Mouse (Mus musculus): ENCODE measurements at regions not wholly inside any gene's neighbourhood (a gene's known extent, or its start where the extent isn't known, plus 50 kb on each side); places are given as distances from the start of the nearest gene placed in this dataset.

DNA sequence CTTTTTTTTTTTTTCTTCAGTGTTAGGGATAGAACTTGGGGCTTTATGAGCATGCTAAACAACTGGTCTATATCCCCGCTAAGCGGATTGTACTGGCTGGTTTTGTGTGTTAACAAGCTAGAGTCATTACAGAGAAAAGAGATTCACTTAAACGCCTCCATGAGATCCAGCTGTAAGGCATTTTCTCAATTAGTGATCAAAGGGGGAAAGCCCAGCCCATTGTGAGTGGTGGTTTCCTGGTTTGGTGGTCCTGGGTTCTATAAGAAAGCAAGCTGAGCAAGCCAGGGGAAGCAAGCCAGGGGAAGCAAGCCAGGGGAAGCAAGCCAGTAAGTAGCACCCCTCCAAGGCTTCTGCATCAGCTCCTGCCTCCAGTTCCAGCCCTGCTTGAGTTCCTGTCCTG is 147.9 kb upstream of the 4931429L15Rik start:
- no peak for DNase-seq (ENCODE audit: low spot score)

DNA sequence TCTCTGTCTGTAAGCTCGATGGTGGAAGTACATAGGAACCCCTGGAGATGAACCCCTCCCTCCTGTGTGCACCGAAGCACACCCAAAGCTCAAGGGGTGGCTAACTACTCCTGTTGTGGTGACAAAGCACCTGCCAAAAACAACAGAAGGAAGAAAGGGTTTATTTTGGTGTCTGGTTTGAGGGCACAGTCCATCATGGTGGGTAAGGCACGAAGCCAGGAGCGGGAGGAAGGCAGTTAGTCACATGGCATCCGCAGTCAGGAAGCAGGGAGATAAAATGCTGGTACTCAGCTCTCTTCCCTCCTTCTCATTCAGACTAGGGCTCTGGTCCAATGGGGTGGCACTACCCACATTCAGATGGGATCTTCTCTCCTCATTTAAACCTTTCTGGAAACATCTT is 142.9 kb upstream of the 4931429L15Rik start:
- no peak for DNase-seq (ENCODE audit: low spot score)

DNA sequence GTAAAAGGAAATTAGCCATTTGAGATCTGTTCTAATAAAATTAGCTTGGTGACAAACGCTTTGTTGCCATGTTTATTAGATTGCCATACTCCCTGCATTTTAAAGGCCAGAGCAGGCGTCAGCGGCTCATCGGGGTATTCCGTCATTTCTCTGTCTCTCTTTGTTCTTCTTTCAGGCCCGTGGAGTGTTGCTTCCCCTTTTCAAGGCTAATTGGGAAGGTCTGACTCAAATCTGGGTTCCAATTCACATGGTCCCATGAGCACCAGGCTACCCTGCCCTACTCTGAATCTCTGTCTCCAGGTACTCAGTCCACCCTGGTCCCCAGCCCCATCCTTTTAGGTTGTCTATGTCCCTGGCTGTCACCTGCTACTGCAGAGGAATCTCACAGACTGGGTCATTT is 138.2 kb upstream of the 4931429L15Rik start:
- no peak for DNase-seq (ENCODE audit: low spot score)

DNA sequence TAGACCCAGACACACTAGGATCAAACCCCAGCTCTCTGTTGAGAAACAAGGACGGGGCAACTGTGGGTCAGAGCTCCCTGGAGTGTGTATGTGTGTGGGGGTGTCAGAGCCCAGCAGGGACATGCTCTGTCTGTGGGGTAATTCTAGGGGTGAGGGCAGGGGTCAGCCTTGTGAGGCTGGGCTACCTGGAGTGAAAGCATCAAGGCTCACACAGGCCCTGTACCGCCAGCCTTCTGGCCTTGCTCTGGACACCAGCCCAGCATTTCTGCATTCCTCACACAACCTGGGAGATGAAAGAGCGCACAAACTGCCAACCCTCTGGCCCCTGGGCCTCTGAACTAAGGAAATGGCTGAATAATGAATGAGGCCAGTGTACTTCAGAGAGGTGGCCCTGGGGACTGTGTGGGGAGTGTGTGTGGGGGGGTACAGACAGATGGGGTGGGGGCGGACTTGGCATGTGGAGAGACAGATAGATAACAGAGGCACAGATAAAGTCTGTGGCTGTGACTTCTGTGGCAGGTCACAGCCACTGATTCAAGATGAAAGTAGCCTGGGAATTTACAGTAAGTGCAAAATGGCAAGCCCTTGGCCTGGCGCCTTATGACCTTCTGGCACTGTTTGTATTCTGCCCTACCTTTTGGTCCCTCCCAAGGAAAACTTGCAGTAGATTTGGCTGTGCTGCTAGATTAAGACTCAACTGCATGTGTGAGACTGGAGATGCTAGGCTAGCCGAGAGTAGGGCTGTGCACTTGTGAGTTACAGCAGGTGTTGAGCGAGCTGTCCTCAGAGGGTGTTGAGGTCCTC is 135.2 kb upstream of the 4931429L15Rik start:
- DNase-seq (ENCODE audit: low spot score) = no peak

DNA sequence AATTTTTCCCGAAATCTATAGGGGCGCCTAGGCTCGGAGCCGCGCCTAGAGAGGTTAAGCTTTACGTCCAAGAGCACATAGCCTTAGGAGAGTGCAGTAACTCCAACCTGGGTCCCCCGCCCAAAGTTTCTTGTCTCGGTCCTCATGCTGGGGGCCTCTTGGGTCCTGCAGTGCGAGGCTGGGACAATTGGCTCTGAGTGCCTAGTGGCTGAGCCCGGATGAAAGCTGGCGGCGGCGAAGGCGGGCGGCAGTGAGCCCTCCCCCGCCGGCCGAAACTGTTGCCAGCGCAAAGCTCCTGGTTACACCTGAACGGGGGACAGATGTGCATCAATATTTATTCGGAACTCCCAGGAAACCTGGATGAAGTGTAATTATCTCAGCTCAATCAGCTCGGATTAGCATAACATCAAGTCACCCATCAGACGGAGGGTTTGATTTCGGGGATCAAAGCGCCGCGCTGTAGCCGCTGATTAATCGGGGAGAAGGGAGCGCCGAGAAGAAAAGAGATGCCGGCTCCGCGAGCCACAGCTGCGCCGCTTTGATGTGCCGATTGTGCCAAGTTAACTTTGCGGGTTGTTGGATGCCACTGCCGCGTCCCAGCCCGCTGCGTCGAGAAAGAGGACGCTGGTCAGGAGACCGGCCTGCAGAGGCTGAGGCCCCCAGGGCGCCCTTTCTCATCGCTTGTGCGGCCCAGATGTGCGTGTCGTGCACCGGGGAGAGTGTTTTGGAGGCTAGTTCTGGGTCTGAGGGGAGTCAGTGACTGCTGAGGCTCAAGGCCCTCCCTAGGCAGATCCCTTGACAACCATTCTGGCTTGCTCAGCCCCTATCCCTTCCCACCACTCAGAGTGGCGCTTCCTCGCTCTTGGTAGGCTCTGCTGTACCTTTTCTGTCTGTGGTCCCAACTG is 123.7 kb upstream of the 4931429L15Rik start:
- no peak for DNase-seq (ENCODE audit: low spot score)

DNA sequence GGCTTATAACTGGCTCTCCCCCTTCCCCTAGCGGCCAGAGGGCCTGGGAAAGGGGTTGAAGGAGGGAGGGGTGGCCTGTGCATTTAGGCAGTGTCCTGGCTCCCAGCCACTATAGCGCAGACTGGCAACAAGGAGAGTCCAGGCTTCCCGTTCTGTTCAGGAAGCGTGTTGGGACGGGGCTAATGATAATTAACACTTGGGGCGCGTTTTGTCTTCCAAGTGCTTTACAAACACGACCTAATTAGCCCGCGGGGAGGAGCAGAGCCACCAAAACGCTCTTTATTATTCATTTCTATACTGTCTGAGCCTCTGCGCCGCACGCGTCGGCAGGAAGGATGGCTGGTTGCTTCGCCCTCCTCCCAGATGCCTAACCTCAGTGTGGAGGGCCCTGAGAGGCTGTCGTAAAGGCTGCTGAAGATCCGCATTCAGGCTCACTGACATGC is 123.0 kb upstream of the 4931429L15Rik start:
- no peak for DNase-seq (ENCODE audit: low spot score)

DNA sequence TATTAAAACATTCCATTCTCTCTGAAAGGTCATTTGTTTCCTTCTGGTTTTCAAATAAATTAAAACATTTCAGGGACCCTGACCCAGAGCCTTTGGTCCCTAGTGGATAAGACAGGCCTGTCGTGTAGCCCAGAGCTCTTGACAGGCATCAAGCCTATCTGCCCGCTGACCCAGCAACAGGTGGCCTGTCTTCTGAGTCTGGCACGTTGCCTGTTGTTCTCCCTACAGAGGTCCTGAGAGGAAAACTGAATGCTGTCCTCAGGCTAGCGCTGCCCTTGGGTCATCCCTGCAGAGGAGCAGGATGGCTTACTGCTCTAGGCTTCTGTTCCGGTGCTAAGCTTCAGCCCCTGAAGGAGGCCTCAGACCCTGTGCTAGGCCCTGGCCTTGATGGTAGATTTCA is 120.4 kb upstream of the 4931429L15Rik start:
- no peak for DNase-seq (ENCODE audit: low spot score)

DNA sequence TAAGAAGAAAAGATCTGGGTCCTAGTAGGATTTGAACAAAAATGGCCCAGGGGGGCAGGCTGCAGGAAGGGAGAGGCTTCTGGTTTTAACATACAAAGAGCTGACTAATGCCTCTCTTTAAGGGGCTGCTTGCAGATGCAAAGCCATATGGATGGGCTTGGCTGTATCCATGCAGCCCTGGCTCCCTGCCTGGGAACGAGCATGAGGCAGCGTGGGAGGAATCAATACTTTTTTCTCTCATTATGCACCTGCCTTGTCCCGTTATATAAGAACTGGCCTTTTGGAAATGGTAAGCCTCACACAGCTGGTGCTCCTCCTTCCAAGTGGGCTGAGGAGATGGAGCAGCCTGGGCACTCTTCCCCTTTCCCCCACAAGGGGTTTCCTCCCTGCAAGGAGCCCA is 114.9 kb upstream of the 4931429L15Rik start:
- DNase-seq (ENCODE audit: low spot score) = peak; percentile 93

DNA sequence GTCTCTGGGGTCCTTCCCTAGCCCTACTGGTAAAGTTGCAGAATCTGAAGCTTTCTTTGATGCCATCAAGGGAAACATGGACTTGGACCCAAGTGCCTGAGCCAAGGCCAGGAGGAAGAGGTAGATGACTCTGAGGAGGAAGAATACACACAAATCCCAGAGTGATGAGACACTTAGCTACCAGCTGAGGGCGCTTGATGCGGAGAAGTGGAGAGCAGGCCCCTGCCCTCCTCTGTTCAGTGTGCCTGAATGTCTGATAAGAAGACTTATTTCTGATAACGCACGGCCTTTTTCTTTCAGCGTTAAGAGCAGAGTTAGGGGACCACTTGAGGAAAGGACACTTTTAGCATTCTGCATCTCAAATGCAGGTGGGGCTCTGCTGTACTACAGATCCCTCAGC is 113.9 kb upstream of the 4931429L15Rik start:
- DNase-seq (ENCODE audit: low spot score) = no peak

DNA sequence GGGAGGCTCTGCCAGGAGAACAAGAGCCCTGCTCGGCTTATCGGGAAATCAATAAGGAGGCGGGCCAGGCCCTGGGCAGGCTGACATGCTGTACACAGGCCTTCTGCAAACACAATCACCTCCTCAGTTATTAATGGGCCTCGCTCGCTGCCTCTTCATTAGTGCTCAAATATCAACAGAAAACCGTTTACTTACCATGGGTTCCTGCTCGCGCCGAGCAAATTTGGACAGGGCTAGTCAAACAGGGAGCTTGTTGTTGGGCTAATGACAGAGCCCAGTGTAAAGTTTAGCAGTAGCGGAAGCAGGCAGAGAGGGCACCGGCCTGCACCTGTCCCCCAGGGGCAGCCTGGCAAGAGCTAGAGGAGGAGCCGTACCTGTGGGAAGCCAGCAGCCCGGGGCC is 111.3 kb upstream of the 4931429L15Rik start:
- no peak for DNase-seq (ENCODE audit: low spot score)

DNA sequence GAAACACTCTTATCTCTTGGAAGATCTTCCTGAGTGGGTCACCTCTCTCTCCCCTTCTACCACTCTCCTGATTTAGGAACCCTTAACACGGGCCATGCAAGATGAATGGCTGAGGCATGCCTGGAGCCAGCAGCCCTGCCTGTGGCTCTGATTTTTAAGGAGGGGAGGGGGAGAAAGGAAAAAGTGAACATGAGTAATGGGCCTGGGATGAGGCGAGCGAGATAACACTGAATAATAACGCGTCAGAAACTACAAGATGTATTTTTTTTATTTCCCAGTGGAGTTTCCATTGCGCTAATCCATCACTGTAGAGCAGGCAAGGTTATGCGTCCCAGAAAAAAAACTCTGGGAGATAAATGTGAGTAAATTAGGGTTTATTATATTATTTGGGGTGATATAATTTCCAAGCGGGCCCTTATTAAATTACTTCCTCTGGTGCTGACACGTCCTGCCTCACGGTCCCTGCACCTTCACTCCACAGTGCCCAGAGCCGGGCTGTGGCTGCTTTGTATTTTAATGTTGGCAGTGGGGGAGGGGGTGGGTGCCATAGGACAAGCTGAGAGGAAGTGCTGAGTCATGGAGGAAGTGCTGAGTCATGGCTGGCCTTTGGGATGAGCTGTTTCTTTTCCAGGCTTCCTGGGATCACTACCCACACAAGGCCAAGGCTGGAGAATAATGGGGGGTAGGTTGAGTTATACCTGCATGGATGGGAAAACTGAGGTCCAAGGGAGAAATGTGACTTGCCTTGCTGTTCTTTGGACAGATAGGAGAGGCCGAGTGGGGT is 103.6 kb upstream of the 4931429L15Rik start:
- no peak for DNase-seq (ENCODE audit: low spot score)

DNA sequence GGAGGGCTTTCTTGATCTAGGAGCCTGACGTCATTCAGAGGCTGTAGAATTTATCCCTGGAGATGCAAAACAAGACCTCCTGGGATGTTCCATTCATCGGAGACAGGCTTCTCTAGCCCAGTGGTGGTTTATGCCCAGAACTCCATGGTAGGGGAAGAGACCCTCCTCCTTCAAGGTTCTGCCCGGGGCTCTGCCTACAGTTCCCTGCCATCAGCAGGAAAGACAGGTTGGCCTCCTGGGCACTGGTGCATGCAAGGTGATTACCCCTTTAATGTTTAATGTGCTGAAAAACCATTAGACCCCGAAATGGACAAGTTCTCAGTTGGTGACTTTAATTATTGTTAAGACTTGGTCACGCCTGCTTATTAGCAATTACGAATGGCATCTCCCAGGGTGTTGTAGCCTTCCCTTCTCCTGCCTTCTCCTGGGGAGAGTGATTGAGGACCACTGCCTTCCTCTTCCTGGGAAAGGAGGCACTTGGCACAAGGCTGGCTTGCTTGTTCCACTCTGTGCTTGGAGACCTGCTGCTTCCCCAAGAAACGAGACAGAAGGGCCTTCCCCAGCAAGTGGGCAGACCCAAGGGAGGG is 102.0 kb upstream of the 4931429L15Rik start:
- no peak for DNase-seq (ENCODE audit: low spot score)

DNA sequence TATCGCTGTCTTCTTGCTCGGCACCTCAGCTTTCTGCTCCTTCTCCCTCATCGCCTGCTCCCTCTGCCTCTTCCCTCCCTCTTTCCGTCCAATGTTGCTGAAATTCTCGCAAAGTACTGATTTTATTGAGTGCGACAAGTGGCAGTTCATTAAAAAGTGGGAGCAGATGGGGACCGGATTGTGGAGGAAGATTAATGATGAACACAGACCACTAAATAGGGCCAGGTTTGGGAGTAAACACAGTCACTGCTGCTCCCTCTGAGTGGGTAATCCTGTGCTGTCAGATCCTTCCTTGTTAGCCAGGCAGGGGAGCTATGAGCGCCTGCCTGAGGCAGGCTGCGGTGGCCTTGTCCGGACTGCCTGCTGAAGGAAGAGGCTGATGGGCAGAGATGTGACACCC is 91.9 kb upstream of the 4931429L15Rik start:
- no peak for DNase-seq (ENCODE audit: low spot score)

DNA sequence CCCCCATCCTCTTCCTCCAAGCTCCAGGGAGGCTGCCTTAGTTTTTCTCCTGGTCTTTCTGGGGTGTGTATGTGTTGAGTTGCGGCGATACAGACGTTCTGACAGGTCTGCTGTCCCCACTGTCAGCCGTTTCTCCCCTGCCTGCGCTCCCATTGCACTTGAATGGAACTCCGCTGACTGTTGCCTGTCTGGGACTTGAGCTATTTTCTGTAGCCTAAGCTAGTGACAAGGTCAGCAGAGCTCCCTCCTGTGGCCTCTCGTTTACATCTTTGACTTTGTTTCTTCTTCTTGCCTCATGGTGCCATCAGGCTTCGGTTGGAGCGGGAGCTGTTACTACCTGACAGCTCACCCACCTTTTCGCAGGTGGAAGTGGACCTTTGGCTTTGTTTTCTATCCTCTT is 89.0 kb upstream of the 4931429L15Rik start:
- no peak for DNase-seq (ENCODE audit: low spot score)

DNA sequence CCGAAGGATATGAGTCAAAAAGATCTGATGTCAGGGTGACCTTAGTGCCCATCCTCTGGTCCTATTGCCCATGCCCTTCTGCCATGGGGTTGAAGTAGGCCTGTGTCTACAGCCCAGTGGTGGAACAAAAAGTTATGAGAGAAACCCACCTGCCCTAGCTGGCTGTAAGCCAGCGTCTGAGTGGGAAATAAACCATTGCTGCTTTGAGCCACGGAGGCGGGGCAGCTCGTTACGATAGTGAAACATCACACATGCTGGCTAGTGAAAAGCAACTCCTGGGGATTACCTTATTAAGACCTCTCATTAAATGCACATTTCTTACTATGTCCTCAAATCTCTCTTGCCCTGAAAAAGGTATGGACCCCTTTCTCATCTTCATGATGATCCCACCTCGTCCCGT is 86.8 kb upstream of the 4931429L15Rik start:
- no peak for DNase-seq (ENCODE audit: low spot score)

DNA sequence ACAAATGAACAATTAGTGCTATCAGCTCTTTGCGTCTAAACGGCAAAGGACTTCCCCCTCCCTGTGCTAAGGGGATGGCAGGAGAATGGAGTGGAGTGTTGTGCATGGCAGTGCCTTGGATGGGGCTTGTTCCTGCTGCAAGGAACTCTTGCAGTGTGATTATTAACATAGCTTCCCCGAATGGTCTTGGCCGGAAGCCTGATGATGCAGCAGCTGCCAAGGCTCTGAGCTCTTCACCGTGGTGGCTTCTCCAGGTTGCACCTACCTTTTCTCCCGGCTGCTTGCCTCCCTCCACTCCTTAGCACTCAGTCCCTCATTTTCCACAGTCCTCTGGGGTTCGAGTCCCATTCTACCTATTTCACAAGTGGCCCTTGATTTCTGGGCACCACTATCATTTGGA is 76.8 kb upstream of the 4931429L15Rik start:
- no peak for DNase-seq (ENCODE audit: low spot score)

DNA sequence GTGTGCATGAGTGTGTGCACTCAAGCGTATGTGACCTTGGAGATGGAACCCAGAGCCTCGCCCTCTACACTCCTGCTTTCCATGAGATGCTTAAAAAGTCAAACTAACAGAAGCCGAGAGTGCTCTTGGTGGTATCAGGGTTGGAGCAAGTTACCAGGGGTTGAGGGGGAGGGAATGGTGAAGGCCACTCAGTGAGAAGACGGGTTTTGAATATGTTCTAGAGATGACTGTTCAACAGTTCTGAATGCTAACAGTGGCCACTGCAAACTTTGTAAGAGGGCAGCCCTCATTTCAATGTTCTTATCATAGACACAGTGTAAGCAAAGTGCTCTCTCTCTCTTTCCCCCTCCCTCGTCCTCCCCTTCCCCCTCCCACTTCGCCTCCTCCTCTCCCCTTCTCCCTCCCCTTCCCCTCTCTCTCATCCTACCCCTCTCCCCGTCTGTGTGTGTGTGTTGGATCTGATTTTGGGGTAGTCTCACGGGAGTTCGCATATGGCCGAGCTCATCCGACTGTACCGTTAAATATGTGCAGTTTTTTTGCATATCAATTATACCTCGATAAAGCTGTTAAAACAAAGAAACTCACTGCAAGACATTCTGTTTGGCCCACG is 75.5 kb upstream of the 4931429L15Rik start:
- DNase-seq (ENCODE audit: low spot score) = no peak

DNA sequence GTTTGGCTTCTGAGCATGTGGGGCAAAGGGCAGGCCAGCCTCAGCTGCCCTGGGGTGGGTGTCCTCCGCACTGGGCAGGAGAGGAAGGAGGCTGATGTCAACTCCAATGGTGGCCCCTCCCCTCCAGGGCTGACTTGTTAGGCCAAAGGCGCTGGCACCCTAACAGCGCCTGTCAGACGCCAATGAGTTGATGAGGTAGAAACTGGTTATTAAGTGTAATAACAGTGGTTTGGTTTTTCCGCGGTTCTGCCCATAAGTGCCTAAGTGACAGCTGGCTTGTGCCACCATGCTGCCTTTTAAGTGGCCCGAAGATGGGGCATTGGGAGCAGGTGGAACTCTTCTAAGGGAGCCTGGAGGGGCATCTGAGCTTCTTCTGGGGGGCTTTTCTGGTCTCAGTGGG is 74.5 kb upstream of the 4931429L15Rik start:
- DNase-seq (ENCODE audit: low spot score) = no peak

DNA sequence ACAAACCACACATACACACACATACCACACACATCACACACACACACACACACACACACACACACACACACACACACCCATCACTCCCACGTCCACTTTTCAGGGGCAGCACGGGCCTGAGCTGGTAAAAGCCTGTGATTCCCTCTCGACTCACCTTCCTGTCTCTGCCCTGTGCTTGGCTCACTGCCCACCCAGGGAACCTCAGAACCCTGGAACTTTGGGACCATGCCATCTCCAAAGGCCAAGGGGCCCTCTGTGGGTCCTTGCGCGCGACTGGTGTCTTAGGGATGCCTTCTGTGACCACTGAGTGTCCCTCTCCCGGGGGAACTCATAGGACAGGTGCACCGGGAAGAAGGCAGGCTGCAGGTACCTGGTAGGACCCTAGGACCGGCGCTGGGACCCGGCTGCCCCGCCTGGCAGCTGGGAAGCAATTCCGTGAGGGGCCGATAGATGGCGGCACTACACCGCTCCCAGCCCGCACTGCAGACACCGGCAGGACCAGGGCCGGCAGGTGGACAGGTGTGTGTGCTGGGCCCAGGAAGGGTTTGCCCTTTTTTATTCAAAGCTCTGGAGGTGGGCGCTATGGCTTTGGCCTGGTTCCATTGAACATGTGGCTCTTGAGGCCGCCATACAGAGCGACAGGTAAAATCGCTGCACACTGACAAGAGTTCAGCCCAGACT is 73.0 kb upstream of the 4931429L15Rik start:
- no peak for DNase-seq (ENCODE audit: low spot score)

DNA sequence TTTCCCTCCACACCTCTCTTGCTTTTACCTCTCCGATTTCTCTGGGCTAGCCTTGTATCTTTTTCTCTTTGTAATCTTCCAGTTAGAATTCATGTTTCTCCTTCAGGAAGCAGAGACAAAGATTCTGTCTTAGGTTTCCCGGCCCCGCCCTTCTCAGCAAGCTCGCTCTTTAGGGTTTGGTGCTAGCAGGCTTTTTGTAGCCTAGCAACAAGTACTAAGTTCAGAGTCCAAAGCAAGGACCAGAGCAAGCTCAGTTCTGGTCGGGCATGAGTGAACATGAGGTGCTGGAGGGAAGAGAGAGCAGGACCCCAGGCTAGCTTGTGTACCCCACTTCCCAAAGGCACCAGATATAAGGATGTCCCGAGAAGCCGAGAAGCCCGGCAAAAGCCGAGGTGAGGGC is 70.0 kb upstream of the 4931429L15Rik start:
- no peak for DNase-seq (ENCODE audit: low spot score)

Data from layer of hippocampus, adult 9-10 months (tissue).